Mouse (Mus musculus) urinary bladder, postnatal 4 days (tissue): ENCODE results near the gene Cldn4.
"Not testable (repeated sequence)": the region's sequence is repeated elsewhere in the genome, so short reads cannot be mapped to it uniquely, and the experiment has no call there.

ENCODE experiments used
- DNase-seq, 2 experiments: peaks; one replicate each; pipeline ENCODE4 v3.0.0; 2021 to 2022; ENCODE audit warnings: low spot score in 2 of 2

Gene Cldn4

DNA sequence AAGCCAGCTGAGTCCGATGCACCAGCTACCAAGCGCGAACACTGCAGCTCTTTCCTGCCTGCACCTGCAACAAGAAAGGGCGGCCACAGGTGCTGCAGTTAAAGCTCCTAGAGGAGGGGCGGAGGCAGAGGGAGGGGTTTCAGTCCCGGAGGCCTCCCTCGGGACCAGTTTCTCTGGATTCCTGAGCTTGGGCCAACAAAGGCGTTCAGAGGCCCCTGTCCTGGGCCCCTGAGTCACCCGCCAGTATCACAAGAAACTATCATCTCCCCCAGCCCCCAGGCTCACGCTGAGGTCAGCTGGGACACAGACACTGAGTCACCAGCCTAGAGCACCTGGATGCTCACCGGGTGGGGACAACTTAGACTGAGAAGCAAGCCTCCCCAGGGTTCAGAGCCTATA, at the start of gene Cldn4:
Gene Cldn4, minus strand, starts transcription at position 78 of the 399 bp plus-strand sequence.
- peak; percentile 72 to 73 for DNase-seq

DNA sequence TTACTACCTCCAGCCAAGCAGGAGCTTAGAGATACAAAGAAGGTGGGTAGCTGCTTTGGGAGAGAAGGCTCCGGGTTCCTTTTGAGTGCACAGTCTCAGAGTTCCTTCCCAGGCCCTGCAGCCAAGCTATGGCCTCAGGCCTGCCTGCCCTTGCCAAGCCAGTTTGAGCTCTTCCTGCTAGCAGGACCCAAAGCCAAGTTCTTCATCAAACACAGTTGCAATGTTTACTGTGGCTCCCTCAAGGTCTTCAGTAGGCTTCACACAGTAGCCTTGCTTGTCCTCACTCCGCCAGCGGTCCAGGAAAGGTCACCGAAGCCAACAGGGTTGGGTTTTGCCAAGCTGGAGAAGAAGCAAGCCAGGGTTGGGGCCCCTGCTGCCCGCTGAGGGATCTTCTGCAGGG, 45.8 kb upstream of the Cldn4 start:
- DNase-seq: no peak

DNA sequence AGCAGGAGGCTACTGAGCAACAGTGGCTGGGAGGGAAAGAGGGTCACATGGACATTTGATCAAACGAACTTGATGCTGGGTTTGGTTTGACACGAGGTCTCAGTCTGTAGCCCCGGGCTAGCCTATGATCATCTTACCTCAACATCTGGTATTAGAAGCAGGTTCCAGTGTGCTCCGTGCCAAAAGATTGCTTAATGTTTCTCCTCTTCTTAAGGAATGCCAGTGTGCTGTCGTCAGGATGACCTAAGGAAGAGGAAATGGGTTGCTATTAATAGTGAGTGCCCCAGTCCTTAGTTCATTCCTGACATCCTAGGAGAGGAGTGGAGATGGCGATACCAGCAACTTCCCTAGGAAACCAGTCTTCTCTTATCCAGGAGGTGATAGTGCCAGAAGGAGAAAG, 43.0 kb upstream of the Cldn4 start:
- no peak for DNase-seq

DNA sequence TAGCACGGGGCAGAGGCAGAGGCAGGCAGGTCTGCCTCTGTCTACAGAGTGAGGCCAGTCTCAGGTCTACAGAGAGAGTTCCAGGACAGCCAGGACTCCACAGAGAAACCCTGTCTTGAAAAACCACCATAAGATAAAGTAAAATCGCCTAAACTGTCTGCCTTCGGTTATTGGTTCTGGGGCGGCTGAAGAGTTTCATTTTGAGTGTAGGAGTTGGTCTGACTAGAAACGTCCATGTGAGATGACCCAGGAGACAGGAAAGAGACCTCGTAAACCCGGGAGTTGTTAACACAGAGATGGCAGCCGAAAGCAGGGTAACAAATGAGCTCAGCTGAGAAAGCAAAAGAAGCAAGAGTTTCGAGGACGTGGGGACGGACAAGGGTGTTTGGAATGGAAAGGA, 42.4 kb upstream of the Cldn4 start:
- no peak for DNase-seq

DNA sequence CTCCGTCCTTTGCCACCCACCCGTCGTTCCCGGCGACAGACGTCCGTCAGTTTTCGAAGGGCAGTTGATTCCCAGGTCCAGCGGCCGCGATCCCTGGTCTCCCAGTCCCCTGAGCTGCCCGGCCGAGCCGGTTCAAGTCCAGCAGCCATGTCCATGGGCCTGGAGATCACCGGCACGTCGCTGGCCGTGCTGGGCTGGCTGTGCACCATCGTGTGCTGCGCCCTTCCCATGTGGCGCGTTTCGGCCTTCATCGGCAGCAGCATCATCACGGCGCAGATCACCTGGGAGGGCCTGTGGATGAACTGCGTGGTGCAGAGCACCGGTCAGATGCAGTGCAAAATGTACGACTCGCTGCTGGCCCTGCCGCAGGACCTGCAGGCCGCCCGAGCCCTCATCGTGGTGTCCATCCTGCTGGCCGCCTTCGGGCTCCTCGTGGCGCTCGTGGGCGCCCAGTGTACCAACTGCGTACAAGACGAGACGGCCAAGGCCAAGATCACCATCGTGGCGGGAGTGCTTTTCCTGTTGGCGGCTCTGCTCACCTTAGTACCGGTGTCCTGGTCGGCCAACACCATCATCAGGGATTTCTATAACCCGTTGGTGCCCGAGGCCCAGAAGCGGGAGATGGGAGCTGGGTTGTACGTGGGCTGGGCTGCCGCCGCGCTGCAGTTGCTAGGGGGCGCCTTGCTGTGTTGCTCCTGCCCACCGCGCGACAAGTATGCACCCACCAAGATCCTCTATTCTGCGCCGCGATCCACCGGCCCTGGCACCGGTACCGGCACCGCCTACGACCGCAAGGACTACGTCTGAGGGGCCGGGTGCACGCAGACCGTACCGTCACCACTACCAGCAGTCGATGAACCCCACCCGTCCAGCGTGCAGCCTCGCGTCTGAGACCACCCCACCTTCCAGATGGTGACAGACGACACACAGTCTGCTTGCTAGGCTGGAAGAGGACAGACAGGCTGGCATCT, 39.8 kb upstream of the Cldn4 start:
- DNase-seq: no peak

DNA sequence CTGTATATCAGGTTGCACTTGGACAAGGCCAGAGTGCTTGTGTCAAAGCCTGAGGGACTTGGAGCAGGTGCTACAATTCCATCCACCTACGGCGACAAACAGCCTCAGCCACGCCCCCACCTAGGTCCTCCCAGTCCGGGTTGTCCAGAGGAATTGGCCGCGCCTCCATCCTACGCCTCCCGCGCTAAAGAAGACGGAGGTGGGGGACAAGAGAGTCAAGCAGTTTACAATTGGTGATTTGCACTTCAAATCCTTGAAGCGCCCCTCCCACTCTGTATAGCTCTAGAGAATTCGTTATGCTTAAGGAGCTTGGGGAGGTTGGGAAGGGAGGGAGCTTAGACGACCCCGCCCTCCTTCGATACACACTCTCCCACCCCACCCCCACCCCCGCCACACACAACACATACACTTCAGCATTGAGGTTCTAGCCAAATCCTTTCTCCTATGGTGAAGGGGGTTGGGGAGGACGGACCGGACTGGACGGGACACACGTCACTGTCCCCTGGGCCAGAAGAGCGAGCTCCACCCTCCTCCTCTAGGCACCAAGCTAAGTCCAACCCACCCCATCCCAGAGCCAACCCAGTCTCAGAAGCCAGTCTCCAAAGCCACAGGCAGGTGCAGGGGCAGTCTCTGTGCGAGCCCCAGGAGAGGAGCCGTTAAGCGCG, 39.0 kb upstream of the Cldn4 start, which contains the start of gene Cldn3:
Gene Cldn3, plus strand, starts transcription at position 582 of the 665 bp plus-strand sequence.
- DNase-seq: peak in 1 of 2 experiments; percentile 66

DNA sequence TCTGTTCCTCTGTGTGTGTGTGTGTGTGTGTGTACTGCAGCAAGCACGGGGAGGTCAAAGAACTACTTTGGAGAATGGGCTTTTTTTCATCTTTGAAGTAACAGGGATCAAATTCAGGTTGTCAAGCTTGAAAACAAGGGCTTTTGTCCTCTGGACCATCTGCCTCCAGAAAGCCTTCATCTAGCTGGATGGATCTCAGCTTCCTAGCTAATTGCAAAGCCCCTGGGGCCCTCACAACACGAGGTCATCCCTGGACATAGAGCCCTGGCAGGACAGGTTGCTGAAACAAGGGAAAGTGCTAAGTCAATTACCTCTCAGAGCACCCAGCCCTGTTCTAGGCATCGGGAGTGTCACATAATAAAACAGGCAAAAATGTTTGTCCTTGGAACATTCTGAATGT, 37.0 kb upstream of the Cldn4 start:
- no peak for DNase-seq

DNA sequence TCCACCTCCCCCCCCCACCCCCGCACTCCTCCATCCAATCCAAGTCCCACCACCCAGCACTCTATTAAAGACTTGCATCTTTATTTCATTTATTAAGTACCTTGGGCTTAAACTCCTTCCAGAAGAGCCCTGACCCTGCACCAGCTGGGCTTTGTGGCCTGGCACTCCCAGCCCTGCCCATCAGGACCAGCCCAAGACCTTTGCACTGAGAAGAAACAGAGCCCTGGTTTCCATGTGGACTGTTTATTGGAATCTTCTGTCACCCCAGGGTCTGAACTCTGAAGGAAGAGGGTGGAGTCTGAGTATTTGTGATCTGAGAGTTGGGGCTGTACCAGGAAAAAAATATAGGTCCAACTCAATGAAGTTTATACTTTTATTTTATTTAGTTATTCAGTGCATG, 36.4 kb upstream of the Cldn4 start:
- DNase-seq: no peak

DNA sequence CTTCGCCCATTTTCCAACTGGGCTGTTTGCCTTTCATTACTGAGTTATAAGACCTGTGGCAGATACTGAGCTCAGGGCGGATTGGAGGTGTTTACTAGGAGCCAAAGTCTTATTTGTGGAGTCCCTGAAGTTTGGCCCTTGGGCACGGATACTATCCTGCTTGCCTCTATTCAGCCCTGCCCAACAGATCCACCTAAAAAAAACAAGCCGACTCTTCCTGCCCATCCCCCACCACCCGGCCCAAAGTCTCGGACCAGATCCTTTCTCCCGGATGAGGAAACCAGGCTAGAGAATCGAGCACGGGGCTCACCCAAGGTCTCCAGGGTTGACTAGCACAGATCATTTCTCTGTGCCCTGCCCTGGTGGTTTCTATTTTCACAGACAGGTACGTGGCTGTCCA, 34.4 kb upstream of the Cldn4 start:
- no peak for DNase-seq

DNA sequence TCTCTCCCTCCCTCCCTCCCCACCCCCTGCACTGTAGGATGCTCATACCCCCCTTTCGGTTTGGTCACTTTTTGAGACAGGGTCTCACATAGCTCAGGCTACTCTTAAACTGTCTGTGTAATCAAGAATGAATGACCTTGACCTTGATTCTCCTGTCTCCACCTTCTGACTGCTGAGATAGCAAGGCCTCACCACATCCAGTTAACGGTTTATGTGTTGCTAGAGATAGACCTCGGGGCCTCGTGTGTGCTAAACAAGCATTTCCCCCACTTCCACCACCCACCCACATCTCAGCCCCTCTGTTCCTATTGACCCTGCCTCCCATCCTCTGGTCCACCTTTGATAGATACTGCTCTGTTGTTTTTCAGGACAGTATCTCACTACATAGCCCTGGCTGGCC, 31.1 kb upstream of the Cldn4 start:
- DNase-seq: no peak

DNA sequence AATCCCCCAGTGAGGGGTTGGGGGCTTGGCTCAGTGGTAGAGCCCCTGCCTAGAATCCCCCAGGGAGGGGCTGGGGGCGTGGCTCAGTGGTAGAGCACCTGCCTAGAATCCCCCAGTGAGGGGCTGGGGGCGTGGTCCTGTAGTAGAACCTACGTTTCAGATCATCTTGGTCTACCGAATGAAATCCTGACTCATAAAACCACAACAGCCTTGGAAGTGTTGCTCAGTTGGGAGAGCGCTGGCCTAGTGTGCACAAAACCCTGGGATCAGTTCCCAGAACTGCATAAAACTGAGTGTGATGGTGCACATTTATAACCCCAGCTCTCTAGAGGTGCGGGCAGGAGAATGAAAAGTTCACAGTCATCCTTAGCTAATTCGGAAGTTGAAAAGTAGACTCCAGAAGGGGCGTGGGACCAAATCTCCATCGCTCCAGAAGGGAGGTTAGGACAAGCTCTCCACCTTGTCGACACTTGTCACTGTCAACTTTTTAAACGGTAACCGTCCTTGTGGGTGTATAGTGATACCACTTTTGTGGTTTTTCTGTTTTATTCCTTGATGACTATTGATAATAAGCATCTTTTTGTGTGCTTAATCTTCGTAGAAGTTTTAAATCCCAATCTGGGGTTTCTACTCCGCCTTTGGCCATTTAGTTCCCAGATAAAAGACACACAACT, 30.0 kb upstream of the Cldn4 start:
- no peak for DNase-seq

DNA sequence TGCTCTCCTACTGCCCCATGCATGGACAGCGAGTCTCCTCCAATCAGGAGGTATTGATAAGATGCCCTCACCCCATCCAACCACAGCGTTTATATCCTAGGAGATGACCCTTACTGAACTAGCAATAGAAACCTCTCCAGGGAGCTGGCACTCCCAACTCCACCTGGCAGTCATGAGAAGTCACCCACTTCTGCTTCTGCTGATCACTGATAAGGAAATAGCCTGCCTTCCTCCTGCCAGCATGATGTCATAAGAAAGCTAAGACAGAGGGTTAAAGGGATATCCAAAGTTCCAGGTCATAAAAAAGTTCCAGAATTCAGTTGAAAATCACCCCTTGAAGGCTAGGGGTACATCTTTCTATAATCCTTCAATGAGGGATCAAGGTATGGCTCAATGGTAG, 29.4 kb upstream of the Cldn4 start:
- no peak for DNase-seq

DNA sequence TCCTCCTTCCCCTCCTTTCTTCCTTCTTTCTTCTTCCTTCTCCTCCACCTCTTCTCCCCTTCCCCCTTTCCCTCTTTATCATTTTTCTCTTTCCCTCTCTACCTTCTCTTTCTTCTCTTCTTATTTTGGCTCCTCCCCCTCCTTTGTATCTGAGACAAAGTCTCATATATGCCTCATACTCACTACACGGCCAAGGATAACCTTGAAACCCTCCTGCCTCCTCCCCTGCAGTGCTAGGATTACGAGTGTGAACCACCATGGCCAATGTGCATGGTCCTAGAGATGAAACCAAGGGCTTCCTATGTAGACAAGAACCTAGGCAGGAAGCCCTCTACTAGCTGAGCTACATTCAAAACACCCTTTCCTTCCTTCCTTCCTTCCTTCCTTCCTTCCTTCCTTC, 28.2 kb upstream of the Cldn4 start:
- DNase-seq: no peak

DNA sequence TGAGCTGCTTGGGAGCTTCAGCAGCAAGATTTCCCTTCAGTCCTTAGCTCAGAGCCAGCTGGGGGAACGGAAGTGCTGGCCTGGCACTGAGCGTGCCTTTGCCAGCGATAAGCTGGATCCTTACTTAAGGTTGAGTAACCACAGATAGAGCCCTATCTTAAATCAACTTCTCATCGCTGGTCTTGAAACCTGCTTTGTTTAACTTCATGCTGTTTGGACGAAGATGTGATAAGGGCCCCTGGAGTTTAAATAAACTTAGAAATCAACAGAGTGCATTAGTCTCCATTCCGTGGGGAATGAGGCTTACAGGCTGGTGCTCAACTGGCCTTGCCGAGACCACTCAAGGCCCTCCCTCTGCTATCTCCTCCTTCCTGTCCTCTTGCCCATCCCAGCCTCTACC, 27.6 kb upstream of the Cldn4 start:
- DNase-seq: no peak

DNA sequence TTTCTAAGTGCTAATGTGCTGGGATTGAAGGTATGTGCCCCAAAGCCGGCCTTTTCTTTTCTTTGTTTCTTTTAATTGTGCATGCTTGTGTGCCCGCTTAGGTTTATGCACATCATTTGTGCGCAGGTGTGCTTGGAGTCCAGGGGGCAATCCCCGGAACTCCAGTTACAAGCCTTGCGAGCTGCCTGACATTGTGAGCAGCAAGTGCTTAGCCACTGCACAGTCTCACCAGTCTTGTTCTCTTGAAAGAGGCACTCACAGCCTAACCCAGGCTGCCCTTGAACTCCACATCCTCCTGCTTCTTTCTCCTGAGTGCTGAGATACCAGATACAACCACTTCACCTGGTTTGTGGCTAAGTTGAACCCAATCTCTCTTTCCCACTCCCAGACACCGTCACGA, 26.8 kb upstream of the Cldn4 start:
- DNase-seq: no peak

DNA sequence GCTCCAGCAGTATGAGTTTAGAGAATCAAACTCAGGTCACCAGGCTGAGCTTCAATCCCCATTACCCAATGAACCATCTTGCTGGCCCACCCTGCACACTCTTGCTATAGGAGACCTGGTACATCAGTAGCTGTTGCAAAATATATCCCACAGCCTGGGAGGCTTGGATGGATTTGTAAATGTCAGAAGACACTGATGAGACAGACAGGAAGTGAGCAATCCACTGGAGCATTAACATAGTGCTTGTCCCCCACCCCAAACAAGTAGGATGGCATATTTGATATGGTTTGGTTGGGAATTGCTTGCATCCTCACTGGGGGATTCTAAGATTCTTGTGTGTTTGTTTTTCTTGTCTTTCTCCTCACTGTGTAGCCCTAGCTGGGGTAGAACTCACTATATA, 26.3 kb upstream of the Cldn4 start:
- DNase-seq: no peak

DNA sequence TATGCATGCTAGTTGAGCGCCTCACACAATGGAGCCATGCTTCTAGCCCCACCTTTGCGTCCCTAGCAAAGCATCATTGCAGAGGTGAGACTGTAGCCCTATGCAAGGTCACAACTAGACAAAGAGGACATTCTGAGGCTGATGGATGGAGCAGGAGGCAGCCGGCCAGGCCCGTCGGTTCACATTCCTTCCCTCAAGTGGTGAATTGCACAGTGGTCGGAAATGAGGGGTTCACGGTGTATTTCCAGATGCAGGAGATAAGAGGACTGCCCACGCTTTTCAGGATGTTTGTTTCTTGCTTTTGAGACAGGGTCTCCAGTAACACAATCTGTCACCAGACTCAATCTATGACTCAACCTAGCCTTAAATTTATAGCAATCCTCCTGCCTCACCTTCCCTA, 23.9 kb upstream of the Cldn4 start:
- no peak for DNase-seq

DNA sequence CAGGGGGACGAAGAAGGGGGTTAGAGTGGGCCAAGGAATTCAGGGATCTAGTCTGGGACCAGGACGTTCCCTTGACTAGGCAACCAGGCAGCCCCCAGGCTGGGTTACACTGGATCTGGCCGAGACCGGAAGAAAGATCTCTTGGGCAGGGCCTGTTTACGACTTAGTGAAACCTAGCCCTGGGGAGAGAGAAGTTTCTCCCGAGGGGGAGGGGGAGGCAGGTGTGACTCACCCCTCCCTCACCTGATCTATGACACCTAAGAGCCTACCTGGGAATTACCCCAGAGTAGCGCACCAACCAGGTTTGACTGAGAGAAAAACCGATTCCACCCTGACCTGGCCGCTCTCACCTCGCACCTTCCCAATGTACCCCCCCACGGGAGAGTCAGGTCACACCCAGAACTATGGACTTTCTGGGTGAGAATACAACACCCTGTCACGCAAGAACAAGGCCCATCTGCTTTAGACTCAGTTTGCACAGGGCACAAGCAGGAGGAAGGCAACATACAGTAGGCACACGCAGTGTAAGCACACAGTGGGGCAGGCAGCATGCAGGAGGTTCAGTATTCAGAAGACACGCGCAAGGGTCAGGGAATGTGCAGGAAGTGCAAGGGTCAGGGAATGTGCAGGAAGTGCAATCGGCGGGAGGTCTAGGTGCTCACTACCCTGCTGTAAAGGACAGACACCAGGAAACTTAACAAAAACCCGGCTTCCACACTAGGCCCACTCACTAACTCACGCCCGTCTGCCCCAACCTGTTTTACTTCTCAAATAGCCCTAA, 20.6 kb upstream of the Cldn4 start:
- DNase-seq: no peak

DNA sequence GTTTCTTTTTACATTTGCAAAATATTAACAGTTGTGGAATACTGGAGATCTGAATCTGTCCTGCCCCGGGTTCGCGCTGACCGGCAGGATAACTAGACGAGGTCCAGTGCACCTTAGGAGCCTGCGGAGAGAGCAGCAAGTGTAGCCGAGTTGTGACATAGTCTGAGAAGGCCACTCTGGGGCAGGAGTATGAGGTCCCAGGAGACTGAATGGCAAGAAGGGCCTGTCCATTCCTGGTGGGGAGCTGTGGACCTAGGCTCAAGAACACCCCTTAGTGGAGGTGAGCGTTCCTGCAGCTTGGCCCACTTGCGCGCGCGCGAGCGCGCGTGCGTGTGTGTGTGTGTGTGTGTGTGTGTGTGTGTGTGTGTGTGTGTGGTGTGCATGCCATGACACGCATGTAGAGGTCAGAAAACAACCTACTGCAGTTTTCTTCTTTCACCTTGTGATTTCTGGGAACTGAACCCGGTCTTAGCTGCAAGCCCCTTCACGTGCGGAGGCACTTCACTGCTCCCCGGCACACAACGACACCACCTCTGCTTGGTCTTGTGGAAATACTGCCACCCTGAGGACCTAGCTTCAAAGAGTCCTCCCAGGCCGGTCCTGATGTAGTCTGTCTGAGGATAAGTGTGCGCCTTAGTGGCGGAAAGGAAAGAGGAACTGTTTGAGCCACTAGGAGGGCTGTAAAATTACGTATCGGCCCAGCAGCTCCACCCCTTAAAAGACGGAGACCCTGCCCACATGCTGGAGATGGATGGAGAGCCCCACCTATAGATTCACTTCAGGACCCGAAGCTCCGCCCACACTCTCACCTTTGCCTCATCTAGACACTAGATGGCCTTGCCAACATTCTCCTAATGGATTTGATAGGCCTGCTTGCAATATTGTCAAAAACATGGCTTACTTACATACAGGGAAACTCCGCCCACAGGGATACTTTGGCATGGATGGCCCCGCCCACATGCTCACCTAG, 19.4 kb upstream of the Cldn4 start:
- peak in 1 of 2 experiments; percentile 40 for DNase-seq

DNA sequence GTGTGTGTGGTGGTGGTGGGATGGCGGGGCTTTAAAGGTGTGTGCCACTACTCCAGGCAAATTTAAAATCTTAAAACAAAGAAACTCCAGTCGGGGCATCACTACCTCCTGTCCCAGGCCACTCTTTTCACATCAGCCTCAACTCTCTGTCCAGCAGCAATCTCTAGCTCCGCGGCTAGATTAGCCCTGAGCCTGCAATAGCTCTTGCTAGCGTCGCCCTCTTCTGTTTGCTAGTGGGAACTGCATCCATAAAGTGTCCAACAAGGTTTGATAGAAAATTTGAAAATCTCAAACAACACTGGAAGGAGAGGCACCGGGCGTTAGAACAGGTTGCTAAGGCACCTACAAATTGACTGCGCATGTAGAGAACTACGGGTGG, 18.7 kb upstream of the Cldn4 start:
- DNase-seq: peak in 1 of 2 experiments; percentile 79

DNA sequence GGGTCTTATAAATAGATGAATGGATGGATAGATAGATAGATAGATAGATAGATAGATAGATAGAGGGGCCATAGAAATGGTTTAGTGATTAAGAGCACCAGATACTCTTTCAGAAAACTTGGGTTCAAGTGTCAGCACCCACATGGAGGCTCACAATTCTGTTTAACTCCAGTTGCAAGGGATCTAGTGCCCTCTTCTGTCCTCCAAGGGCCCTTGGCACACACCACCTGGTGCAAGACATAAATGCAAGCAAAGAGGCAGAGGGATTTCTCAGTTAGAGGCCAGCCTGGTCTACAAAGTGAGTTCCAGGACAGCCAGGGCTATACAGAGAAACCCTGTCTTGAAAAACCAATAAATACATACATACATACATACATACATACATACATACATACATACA, 17.9 kb upstream of the Cldn4 start:
- DNase-seq: not testable (repeated sequence)
